Mouse (Mus musculus): ENCODE data around the gene Bcas3.

Gene Bcas3

DNA sequence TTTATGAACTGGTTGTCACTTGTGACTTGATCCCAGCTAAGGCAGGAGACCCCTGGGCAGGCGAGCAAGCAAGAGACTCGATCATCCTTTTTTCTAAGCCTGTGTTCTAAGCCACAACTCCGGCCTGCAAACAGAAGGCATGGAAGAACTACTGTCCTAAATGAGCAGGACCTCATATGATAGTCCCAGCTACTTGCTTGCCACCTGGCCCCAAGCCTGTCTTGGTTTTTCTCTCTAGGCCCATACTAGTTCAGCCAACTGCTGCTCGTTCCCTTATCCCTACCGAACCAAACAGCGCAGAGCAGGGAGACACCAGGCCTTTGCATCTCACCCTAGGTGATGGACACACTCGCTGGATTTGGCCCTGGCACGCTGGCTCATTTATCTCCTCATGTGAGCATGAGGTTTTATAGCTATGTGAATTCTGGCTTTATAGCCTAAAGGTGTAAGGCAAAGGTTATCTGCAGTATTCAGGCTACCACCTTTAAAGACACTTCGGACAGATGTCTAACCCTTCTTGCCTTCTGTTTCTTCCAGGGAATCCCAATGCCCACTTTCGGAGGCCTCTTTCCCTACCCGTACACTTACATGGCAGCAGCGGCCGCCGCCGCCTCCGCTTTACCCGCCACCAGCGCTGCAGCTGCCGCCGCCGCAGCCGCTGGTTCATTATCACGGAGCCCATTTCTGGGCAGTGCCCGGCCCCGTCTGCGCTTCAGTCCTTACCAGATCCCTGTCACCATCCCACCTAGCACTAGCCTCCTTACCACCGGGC is 487.2 kb downstream of the Bcas3 start:
- in situ Hi-C loops (cut with MboI, MseI) = loop anchor here (5.0 kb wide), 1 partner anchor 87 kb away; no protein-coding TSS in a partner anchor

GRCm38 (mm10) chr11:85840803-85841145 is 487.8 kb downstream of the Bcas3 start:
- in situ Hi-C loops (cut with MboI, MseI) = loop anchor here (5.0 kb wide), 1 partner anchor 87 kb away; no protein-coding TSS in a partner anchor

DNA sequence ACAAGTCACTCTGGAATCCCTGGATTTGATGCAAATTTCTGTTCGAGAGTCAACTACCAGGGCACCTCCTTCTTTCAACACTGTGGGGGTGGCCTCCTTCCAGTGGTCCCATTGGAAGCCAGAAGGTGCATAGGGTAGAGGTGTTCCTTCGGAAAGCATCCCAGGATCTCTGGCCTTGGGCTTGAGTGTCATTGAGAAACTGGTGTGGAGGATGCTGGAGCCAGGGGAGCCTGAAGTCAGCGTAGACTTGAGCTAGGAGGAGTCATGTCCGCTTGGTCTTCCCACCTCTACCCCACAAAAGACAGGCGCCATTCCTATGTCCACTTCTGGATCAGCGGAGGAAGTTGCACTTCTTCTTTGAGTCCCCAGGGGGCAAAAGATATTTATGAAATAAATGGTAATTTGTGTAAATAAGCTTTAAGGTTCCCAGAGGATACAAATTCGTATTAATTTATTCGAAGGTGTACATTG is 488.3 kb downstream of the Bcas3 start:
- in situ Hi-C loops (cut with MboI, MseI) = loop anchor here (5.0 kb wide), 1 partner anchor 86 kb away; no protein-coding TSS in a partner anchor

- in situ Hi-C loops (cut with MboI, MseI) = loop anchor here (5.0 kb wide), 1 partner anchor 85 kb away; no protein-coding TSS in a partner anchor
These were observed 489.0 kb downstream of the Bcas3 start for GRCm38 (mm10) chr11:85841980-85842379.

- in situ Hi-C loops (cut with MboI, MseI) = loop anchor here (5.0 kb wide), 1 partner anchor 85 kb away; no protein-coding TSS in a partner anchor
These were observed 489.8 kb downstream of the Bcas3 start for GRCm38 (mm10) chr11:85842596-85843346.

DNA sequence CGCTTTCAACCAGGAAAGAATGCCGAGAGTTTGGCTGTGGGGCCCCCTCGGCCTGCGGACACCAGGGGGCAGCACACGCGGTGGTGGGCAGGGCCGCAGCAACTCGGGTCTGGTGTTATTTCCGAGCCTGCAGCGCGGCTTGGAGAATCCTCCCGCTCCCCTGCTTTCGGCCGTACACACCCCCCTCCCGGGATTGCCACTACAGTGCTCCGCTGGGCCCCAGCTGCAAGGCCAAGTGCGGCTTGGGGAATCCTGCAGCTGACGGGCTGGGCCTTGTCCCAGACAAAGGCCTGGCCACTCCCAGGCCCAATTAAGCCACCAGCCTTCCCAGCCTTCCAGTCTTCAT is 490.4 kb downstream of the Bcas3 start:
- in situ Hi-C loops (cut with MboI, MseI) = loop anchor here (5.0 kb wide), 1 partner anchor 84 kb away; no protein-coding TSS in a partner anchor

DNA sequence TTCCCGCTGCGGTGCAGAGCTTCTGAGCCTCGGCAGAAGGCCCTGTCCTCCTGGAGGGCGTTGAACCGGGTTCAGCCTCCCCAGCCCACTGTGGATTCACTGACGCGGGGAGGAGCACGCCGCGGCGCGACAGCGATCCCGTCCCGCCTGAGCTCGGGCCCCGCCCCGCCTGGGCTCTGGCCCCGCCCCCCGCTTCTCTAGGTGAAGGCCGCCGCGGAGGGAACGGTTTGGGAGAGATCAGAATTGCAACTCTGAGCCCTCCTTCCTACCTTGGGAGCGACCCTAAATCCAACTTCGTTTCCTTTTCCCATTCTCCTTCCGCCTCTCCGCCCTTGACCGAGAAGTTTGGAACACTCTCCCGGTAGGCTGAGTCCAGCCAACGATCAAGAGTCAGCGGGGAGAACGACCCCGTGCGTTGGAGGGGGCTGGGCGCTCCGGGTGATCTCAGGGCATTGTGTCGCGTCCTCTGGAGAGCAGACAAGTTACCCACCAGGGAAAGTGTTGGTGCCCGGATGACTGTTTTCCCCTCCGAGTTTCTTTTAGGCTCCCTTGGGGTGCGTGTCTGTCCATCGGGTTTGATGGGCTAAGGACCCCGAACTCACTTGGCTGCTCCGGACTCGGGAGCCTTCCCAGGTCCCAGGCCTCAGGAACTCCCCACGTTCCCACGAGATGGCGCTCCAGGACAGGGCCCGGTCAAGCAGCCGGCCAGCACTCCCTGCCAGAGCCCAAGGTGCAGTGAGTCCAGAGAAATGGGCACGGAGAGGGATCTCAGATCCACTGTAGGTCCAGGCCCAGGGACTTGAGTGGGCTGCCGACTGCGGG is 491.4 kb downstream of the Bcas3 start:
- in situ Hi-C loops (cut with MboI, MseI) = loop anchor here (5.0 kb wide), 1 partner anchor 83 kb away; no protein-coding TSS in a partner anchor

GRCm38 (mm10) chr11:85844971-85845370 is 492.0 kb downstream of the Bcas3 start:
- in situ Hi-C loops (cut with MboI, MseI) = loop anchor here (5.0 kb wide), 1 partner anchor 82 kb away; no protein-coding TSS in a partner anchor

DNA sequence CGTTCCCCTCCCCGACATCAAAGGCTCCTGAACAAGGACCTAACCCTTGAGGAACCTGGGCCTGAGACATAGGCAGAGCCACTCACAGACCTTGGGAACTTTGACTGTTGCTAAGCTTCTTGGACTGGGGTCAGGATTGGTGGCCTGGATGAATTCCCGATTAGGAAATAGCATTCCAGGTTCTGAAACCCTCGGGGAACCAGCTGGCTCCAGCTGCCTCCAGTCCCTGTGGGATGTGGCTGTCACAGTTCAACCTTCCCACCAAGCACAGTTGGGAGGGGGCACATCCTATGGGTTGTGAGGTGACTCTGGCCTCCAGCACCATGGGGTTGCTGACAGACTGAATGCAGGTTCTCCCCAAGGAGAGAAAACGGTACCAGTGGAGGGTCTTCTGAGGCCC is 493.0 kb downstream of the Bcas3 start:
- in situ Hi-C loops (cut with MboI, MseI) = no loop called here

GRCm38 (mm10) chr11:85846509-85846908 is 493.5 kb downstream of the Bcas3 start:
- in situ Hi-C loops (cut with MboI, MseI) = no loop called here

DNA sequence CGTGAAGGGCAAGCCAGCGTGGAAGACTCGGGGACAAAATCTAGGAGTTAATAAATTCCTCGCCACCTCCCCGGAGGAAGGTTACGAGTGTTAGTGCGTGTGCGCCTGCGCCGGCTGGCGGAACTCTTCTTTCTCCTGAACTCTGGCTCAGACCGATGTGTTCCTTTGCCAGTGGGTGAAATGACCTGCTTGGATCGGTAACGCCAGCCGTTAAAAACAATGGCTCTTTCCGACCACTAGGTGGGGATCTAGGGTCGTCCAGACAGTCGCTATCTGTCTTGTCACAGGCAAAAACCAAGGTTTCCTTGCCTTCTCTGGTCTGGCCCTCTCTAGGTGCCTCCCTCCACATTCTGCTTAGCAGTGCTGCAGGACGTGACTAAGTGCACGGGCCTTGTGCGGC is 496.1 kb downstream of the Bcas3 start:
- in situ Hi-C loops (cut with MboI, MseI) = no loop called here

DNA sequence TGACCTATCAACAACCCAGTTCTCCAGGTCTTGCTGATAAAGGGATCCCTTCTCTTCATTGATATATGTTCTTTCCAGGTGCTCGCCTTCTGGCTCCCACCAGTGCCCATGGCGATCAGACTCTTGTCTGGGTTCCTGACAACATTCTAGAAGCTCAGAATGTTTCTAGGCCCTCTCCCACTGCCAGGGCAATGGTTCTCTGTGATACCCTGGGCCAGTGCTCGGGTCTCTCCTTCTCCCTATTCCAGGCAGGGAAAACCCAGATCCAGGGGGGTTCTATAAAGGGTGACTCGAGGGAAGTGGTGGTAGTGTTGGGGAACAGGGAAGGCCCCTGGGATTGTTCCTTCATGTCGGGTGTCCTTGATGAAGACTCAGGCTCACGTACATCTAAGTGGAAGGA is 497.3 kb downstream of the Bcas3 start, which contains the start of gene Gm11444:
TSS of gene Gm11444 (minus strand) at position 101 of the 400 bp plus-strand sequence.
- in situ Hi-C loops (cut with MboI, MseI) = loop anchor here (5.0 kb wide), 1 partner anchor 122 kb away; no protein-coding TSS in a partner anchor

DNA sequence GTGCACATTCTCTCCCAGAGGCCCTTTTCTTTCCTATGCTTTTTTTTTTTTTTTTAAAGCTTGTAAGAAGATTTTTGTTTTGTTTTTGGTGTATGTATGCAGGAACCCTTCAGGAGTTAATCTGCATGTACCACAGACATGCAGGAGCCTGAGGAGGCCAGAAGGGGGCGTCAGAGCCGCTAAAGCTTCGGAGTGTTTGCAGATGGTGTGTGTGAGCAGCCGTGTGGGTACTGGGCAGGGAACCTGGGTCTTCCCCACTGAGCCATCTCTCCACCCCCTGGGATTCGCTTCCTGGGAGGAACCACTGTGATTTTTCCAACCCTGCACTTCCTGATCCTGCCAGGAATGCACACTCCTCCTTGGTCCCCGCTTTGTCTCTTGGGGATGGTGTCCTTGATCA is 497.8 kb downstream of the Bcas3 start:
- in situ Hi-C loops (cut with MboI, MseI) = loop anchor here (5.0 kb wide), 1 partner anchor 122 kb away; no protein-coding TSS in a partner anchor

DNA sequence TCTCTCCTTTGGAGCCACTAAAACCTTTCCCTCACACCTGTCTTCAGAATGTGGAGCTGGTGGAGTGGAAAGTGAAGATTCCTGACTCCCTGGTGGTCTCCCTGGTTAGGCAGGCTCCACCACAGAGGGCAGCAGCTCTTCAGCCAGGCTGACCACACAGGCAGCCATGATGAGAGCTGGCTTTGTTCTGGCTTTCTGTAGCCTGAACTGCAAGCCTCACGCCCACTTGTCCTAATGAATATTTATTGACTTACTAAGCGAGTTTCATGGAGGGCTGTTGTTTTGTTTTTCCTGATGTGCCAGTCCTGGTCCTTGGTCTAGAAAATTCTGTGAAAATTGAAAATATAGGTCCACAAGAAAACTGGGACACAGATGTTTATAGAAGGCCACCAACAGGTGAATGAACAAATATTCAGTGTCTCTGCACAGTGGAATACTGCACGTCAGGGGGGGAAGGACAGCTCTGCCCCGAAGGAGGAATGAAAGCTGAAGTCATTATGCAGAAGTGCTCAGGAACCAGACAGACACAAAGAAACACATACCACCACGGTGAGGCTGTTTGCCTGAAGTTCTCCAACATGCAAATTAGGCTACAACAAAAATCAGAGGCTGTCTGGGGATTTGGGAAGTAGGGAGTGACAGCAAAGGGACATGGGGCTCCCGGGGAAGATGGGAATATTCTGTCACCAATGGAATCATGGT is 505.2 kb downstream of the Bcas3 start:
- in situ Hi-C loops (cut with MboI, MseI) = no loop called here

- in situ Hi-C loops (cut with MboI, MseI) = no loop called here
These were observed 511.4 kb downstream of the Bcas3 start for GRCm38 (mm10) chr11:85864363-85864762.

Measured in T-helper 2 cell (primary cell).